Mouse (Mus musculus) kidney, embryonic 14.5 days (tissue): ENCODE measurements around the gene Esrrg. TPM values are rescaled to one million over a fixed set of nuclear protein-coding genes. Genes with fewer than 3 reads are reported as not detected.

Source experiments
- ATAC-seq: fragments of 200-750 bp; cut with Nextera tagmentation; 2 replicates; pipeline ENCODE4 v1.8.0; 2017; ENCODE audit warnings: moderate number of reproducible peaks, mild to moderate bottlenecking, moderate TSS enrichment, moderate library complexity; ENCODE audit not compliant: low FRiP score, low TSS enrichment
- H3K27ac ChIP-seq: fragments of 300-500 bp; sonication (generic); 2 replicates; pipeline ENCODE4 v1.5.1; 2014; ENCODE audit warnings: low read depth, mild to moderate bottlenecking, low read length, moderate library complexity, mixed read lengths
- H3K27me3 ChIP-seq: fragments of 300-500 bp; sonication (generic); 2 replicates; pipeline ENCODE4 v1.6.1; 2014; ENCODE audit warnings: mild to moderate bottlenecking, low read length; ENCODE audit not compliant: control insufficient read depth, insufficient read depth
- H3K36me3 ChIP-seq: fragments of 300-500 bp; sonication (generic); 2 replicates; pipeline ENCODE4 v1.6.1; 2014; ENCODE audit warnings: low read length, mixed read lengths; ENCODE audit not compliant: control insufficient read depth, insufficient read depth
- H3K4me1 ChIP-seq: fragments of 300-500 bp; sonication (generic); 2 replicates; pipeline ENCODE4 v1.6.1; 2014; ENCODE audit warnings: low read length, mixed read lengths; ENCODE audit not compliant: control insufficient read depth, insufficient read depth
- H3K4me2 ChIP-seq: fragments of 300-500 bp; sonication (generic); replicated peaks from 2 replicates; pipeline ENCODE4 v1.6.1; 2014; ENCODE audit warnings: low read depth, mild to moderate bottlenecking, low read length
- H3K4me3 ChIP-seq: fragments of 300-500 bp; sonication (generic); 2 replicates; pipeline ENCODE4 v1.5.1; 2014; ENCODE audit warnings: mild to moderate bottlenecking, low read length
- H3K9ac ChIP-seq: fragments of 300-500 bp; sonication (generic); 2 replicates; pipeline ENCODE4 v1.6.1; 2014; ENCODE audit warnings: low read depth, mild to moderate bottlenecking, low read length, moderate library complexity
- H3K9me3 ChIP-seq: fragments of 300-500 bp; sonication (generic); 2 replicates; pipeline ENCODE4 v1.6.1; 2016; ENCODE audit warnings: low read length; ENCODE audit not compliant: control insufficient read depth
- WGBS: fragments of 180-500 bp; shearing (Covaris S2); extraction: QIAGEN DNeasy Blood & Tissue Kit; methylation state at CpG from one replicate; pipeline ENCODE4 v1.1.7; 2014; 5-methylcytosine and 5-hydroxymethylcytosine counted together
- polyA plus RNA-seq: library from polyadenylated mRNA; unstranded; fragments of >200 nt; fragmentation: Nextera tagmentation; extraction: Ambion mirVana; gene quantifications from 2 replicates; pipeline ENCODE4 v1.2.1, GENCODE M21; 2014

Gene Esrrg
- polyA plus RNA-seq, 1 experiment from 2014 or later: 21.5 TPM

GRCm38 (mm10) chr1:187710434-187710948, 101.9 kb downstream of the Esrrg start:
- no peak overlapping the region for H3K9ac ChIP-seq
- no peaks in the 10 kb centered on the region for H3K27me3 ChIP-seq
- H3K27ac ChIP-seq: no peak overlapping the region
- H3K4me1 ChIP-seq: no peaks in the 10 kb centered on the region
- 74% methylated on average over 8 of the region's 8 CpGs for WGBS
- no peak overlapping the region for H3K4me2 ChIP-seq
- no peak for ATAC-seq
- H3K36me3 ChIP-seq: no peaks in the 10 kb centered on the region
- no peak overlapping the region for H3K4me3 ChIP-seq
- H3K9me3 ChIP-seq: no peaks in the 10 kb centered on the region

- no peaks in the 10 kb centered on the region for H3K9me3 ChIP-seq
- no peak overlapping the region for H3K27ac ChIP-seq
- H3K4me3 ChIP-seq: no peak overlapping the region
- no peak overlapping the region for H3K4me2 ChIP-seq
- no peaks in the 10 kb centered on the region for H3K27me3 ChIP-seq
- H3K4me1 ChIP-seq: no peaks in the 10 kb centered on the region
- WGBS: 75% methylated on average over 3 of the region's 3 CpGs
- H3K9ac ChIP-seq: no peak overlapping the region
- no peaks in the 10 kb centered on the region for H3K36me3 ChIP-seq
- no peak for ATAC-seq
Measured at GRCm38 (mm10) chr1:187721035-187721434, 112.4 kb downstream of the Esrrg start.

DNA sequence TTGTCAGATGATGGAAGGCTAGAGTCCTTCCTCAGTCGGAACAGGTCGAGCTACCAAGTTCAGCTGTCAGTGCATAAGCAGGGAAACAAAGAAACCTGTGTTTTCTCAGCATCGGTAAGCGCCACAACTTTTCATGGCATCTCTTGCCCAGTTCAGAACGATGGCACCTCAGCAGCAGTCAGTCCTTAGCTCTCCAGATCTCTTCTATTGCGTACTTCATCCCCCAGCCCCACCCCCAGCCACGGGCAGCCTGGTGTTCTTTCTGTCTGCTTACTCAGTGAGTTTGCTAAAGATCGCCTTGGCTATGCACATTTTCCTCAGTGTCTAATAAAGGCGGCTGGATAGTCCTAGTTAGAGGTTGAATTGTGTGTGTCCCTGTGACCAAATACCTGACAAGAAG, 113.4 kb downstream of the Esrrg start:
- H3K9me3 ChIP-seq: no peaks in the 10 kb centered on the region
- no peak overlapping the region for H3K9ac ChIP-seq
- no peaks in the 10 kb centered on the region for H3K36me3 ChIP-seq
- WGBS: 73% methylated on average over 9 of the region's 9 CpGs
- no peak overlapping the region for H3K27ac ChIP-seq
- no peaks in the 10 kb centered on the region for H3K27me3 ChIP-seq
- ATAC-seq: no peak
- H3K4me3 ChIP-seq: no peak overlapping the region
- H3K4me2 ChIP-seq: no peak overlapping the region
- H3K4me1 ChIP-seq: no peaks in the 10 kb centered on the region

DNA sequence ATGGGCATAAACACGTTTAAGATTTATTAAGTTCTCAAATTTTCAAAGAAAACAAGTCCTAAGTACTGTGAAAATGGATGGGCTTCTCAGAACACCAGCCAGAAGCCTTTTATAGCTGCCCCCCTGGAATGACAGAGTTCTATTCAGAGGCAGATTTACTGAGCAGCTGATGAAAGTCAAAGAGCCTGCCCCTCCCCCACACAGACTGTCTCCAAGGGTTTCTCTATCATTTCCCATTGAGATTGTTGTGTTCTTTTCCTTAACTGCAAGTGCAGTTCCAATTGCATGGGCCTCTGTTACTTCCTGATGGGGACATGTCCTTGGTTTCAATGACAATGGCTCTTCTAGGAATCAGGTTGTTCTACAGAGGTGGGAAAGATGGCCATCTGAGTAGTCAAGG, 116.1 kb downstream of the Esrrg start:
- Histone ChIP-seq H3K9ac (no peak overlapping the region), H3K9me3 (no peaks in the 10 kb centered on the region), H3K27me3 (no peaks in the 10 kb centered on the region), H3K4me1 (no peaks in the 10 kb centered on the region), H3K4me2 (no peak overlapping the region), H3K27ac (no peak overlapping the region), H3K36me3 (no peaks in the 10 kb centered on the region), H3K4me3 (no peak overlapping the region)
- ATAC-seq: no peak
- 19% methylated on average over 1 of the region's 1 CpGs for WGBS

GRCm38 (mm10) chr1:187725351-187725750, 116.8 kb downstream of the Esrrg start:
- no peak for ATAC-seq
- no peaks in the 10 kb centered on the region for H3K9me3 ChIP-seq

DNA sequence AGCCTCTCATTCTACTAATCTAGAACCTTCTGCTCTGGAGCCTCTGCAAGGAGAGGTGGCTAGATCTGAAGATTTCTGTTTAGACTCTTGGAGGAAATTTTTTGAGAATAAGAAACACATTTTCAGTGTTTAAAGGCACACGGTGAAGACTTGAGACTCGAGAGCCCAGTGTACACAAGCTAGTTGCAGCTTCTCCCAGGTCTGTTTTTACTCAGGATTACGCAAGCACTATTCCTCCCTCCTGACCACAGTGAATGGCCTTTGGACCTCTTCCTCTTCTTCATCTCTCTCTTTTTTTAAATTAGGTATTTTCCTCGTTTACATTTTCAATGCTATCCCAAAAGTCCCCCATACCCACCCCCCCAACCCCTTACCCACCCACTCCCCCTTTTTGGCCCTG, 122.6 kb downstream of the Esrrg start:
- Histone ChIP-seq H3K27ac (no peak overlapping the region), H3K4me2 (no peak overlapping the region), H3K4me3 (no peak overlapping the region), H3K9me3 (no peaks in the 10 kb centered on the region), H3K4me1 (no peaks in the 10 kb centered on the region), H3K9ac (no peak overlapping the region), H3K27me3 (no peaks in the 10 kb centered on the region), H3K36me3 (no peaks in the 10 kb centered on the region)
- 84% methylated on average over 4 of the region's 4 CpGs for WGBS
- no peak for ATAC-seq

More at GRCm38 (mm10) chr1:187725351-187725750, 116.8 kb downstream of the Esrrg start:
- H3K4me1 ChIP-seq: no peaks in the 10 kb centered on the region
- no peaks in the 10 kb centered on the region for H3K36me3 ChIP-seq
- no peak overlapping the region for H3K4me2 ChIP-seq
- H3K4me3 ChIP-seq: no peak overlapping the region
- no peak overlapping the region for H3K9ac ChIP-seq
- H3K27ac ChIP-seq: no peak overlapping the region
- H3K27me3 ChIP-seq: no peaks in the 10 kb centered on the region
- WGBS: 87% methylated on average over 1 of the region's 1 CpGs

- no peaks in the 10 kb centered on the region for H3K36me3 ChIP-seq
- H3K9ac ChIP-seq: no peak overlapping the region
- no peak for ATAC-seq
- no peaks in the 10 kb centered on the region for H3K27me3 ChIP-seq
- no peak overlapping the region for H3K27ac ChIP-seq
- no peak overlapping the region for H3K4me3 ChIP-seq
- 44% methylated on average over 14 of the region's 14 CpGs for WGBS
- no peaks in the 10 kb centered on the region for H3K9me3 ChIP-seq
- no peak overlapping the region for H3K4me2 ChIP-seq
- H3K4me1 ChIP-seq: no peaks in the 10 kb centered on the region
Measured at GRCm38 (mm10) chr1:187736507-187736906, 127.9 kb downstream of the Esrrg start.

- H3K36me3 ChIP-seq: no peaks in the 10 kb centered on the region
- H3K9ac ChIP-seq: no peak overlapping the region
- no peak overlapping the region for H3K27ac ChIP-seq
- no peak overlapping the region for H3K4me2 ChIP-seq
- H3K4me1 ChIP-seq: no peaks in the 10 kb centered on the region
- WGBS: 72% methylated on average over 7 of the region's 7 CpGs
- no peak for ATAC-seq
- no peak overlapping the region for H3K4me3 ChIP-seq
- H3K9me3 ChIP-seq: no peaks in the 10 kb centered on the region
- no peaks in the 10 kb centered on the region for H3K27me3 ChIP-seq
Measured at GRCm38 (mm10) chr1:187737296-187737695, 128.7 kb downstream of the Esrrg start.

DNA sequence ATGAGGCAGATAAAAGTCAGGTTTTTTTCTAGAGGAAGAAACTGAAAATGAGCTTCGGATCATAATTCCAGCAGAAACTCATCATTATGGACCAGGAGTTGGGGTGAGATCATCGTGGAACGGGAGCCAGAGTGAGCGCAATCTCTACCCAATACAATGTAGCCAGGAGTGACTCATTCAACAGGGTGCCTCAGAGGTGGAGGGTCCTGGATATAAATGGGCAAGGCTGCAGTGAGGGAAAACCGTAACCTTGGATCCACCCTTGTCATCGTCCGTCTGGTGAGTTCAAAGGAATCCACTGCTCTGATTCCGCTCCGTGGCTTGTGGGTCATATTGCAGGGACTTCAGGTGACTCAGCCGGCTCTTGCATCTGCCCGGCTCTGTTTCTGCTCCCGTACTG, 131.9 kb downstream of the Esrrg start:
- no peak overlapping the region for H3K4me3 ChIP-seq
- no peak overlapping the region for H3K4me2 ChIP-seq
- no peaks in the 10 kb centered on the region for H3K27me3 ChIP-seq
- H3K27ac ChIP-seq: no peak overlapping the region
- WGBS: 65% methylated on average over 12 of the region's 12 CpGs
- no peaks in the 10 kb centered on the region for H3K36me3 ChIP-seq
- H3K9me3 ChIP-seq: peaks cover under 1% of the 10 kb centered on the region; the same call in 1 of the 2 replicates
- ATAC-seq: no peak
- no peaks in the 10 kb centered on the region for H3K4me1 ChIP-seq
- H3K9ac ChIP-seq: no peak overlapping the region
